Mouse (Mus musculus) liver, embryonic 11.5 days (tissue): ENCODE measurements around the gene Wdfy3. TPM values are rescaled to one million over a fixed set of nuclear protein-coding genes. Genes with fewer than 3 reads are reported as not detected.
A peak's percentile ranks its signal among the peaks of the same experiment; 100 is the strongest.

Source experiments
- ATAC-seq: fragments of 200-750 bp; cut with Nextera tagmentation; replicated peaks from 2 replicates; pipeline ENCODE4 v1.8.0; 2017; ENCODE audit warnings: moderate number of reproducible peaks, mild to moderate bottlenecking, moderate TSS enrichment, moderate library complexity; ENCODE audit not compliant: low FRiP score
- DNase-seq: peaks from one replicate; pipeline ENCODE4 v3.0.0-alpha.2; 2017; ENCODE audit warnings: low spot score
- H3K27ac ChIP-seq: fragments of 300-500 bp; sonication (generic); 2 replicates; pipeline ENCODE4 v1.5.1; 2014; ENCODE audit warnings: mild to moderate bottlenecking, low read depth, low read length, control low read depth
- H3K27me3 ChIP-seq: fragments of 300-500 bp; sonication (generic); replicated peaks from 2 replicates; pipeline ENCODE4 v1.6.1; 2014; ENCODE audit warnings: low read length, mixed read lengths; ENCODE audit not compliant: control insufficient read depth, insufficient read depth
- H3K36me3 ChIP-seq: fragments of 300-500 bp; sonication (generic); 2 replicates; pipeline ENCODE4 v1.6.1; 2014; ENCODE audit warnings: mild to moderate bottlenecking, low read length, moderate library complexity, mixed read lengths; ENCODE audit not compliant: control insufficient read depth, insufficient read depth
- H3K4me1 ChIP-seq: fragments of 300-500 bp; sonication (generic); replicated peaks from 2 replicates; pipeline ENCODE4 v1.6.1; 2014; ENCODE audit warnings: low read length, mixed read lengths; ENCODE audit not compliant: control insufficient read depth, insufficient read depth
- H3K4me2 ChIP-seq: fragments of 300-500 bp; sonication (generic); 2 replicates; pipeline ENCODE4 v1.6.1; 2014; ENCODE audit warnings: mild to moderate bottlenecking, control low read depth, moderate library complexity
- H3K4me3 ChIP-seq: fragments of 300-500 bp; sonication (generic); 2 replicates; pipeline ENCODE4 v1.5.1; 2014; ENCODE audit warnings: low read depth, low read length, control low read depth
- H3K9ac ChIP-seq: fragments of 300-500 bp; sonication (generic); 2 replicates; pipeline ENCODE4 v1.6.1; 2014; ENCODE audit warnings: low read depth, low read length, control low read depth
- H3K9me3 ChIP-seq: fragments of 300-500 bp; sonication (generic); 2 replicates; pipeline ENCODE4 v1.6.1; 2016; ENCODE audit warnings: low read length, inconsistent platforms, mixed read lengths; ENCODE audit not compliant: control insufficient read depth
- WGBS: fragments of 180-500 bp; shearing (Covaris S2); extraction: QIAGEN DNeasy Blood & Tissue Kit; methylation state at CpG from one replicate; pipeline ENCODE4 v1.1.7; 2014; 5-methylcytosine and 5-hydroxymethylcytosine counted together
- polyA plus RNA-seq: library from polyadenylated mRNA; unstranded; fragments of >200 nt; fragmentation: Nextera tagmentation; extraction: Ambion mirVana; gene quantifications from 2 replicates; pipeline ENCODE4 v1.2.1, GENCODE M21; 2014

Gene Wdfy3
- polyA plus RNA-seq, 1 experiment from 2014 or later, result 12.7 TPM

DNA sequence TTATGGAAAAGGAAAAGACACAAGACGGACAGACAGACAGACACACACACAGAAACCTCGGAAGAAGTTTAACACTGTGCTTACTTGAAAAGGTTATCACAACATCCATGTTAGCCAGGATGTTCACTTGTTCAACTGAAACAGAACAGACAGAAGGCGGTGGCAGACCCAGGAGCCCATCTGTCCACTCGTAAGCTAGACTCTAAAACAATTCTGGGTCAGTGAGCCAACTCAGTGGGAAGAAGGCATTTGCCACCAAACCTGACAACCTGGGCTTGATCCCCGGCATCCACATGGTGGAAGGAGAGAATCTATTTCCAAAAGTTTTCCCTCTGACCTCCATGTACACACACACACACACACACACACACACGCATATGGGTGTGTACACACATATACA is 237.7 kb downstream of the Wdfy3 start:
- no peak overlapping the region for H3K27ac ChIP-seq
- no peaks in the 10 kb centered on the region for H3K9me3 ChIP-seq
- WGBS, result 94% methylated on average over 6 of the region's 6 CpGs
- ATAC-seq (no peak), DNase-seq (no peak)
- H3K4me1 ChIP-seq, result peaks cover 2% of the 10 kb centered on the region
- no peaks in the 10 kb centered on the region for H3K27me3 ChIP-seq
- no peak overlapping the region for H3K9ac ChIP-seq
- H3K4me2 ChIP-seq, result no peak overlapping the region
- peaks cover 6% of the 10 kb centered on the region for H3K36me3 ChIP-seq
- H3K4me3 ChIP-seq, result no peak overlapping the region

DNA sequence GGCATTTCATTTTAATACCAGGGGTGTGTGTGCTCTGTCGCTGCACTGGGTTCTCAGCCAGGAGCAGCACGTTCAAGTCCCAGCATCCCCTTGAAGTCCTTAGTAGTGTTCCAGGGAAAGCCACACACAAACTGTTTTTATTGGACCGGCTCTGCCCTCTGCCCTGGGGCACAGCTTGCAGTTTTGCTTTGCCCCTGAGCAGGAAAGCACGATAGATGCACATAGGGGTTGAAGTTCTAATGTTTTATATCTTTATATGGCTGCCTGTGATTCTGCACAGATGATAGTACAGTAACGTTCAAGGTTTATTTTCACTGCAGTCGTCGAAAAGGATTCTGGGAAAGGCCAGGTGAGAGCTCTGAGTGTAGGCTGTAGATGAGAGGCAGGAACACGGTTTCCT is 239.5 kb downstream of the Wdfy3 start:
- WGBS, result 79% methylated on average over 8 of the region's 8 CpGs
- Histone ChIP-seq H3K9ac (no peak overlapping the region), H3K4me1 (peaks cover 8% of the 10 kb centered on the region), H3K4me3 (no peak overlapping the region), H3K27ac (no peak overlapping the region), H3K4me2 (no peak overlapping the region), H3K27me3 (no peaks in the 10 kb centered on the region), H3K9me3 (no peaks in the 10 kb centered on the region), H3K36me3 (peaks cover 6% of the 10 kb centered on the region)
- ATAC-seq, result no peak
- DNase-seq, result no peak

DNA sequence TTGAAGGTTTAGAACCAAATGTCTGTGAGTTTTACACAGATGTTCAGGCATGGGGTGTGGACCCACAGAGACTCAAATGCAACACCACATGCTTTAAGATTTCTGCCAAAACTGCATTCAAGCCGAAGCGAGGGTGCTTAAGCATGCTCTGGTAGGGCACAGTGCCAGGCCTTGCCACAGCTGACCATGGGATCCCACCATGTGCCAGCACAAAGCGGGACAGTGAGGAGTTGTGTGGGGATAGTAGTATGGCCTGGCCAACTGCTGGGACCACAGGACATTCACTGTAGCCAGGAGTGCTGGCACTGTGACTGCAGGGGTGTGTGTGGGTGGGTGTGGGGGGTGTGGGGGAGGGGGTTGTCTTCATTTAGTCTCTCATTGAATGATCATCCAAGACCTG is 240.8 kb downstream of the Wdfy3 start:
- H3K9ac ChIP-seq, result no peak overlapping the region
- no peak for DNase-seq
- H3K4me2 ChIP-seq, result no peak overlapping the region
- no peaks in the 10 kb centered on the region for H3K9me3 ChIP-seq
- WGBS, result 91% methylated on average over 3 of the region's 3 CpGs
- peaks cover 2% of the 10 kb centered on the region; the same call in 1 of the 2 replicates for H3K36me3 ChIP-seq
- peaks cover 8% of the 10 kb centered on the region for H3K4me1 ChIP-seq
- H3K4me3 ChIP-seq, result no peak overlapping the region
- no peak overlapping the region for H3K27ac ChIP-seq
- H3K27me3 ChIP-seq, result no peaks in the 10 kb centered on the region
- ATAC-seq, result no peak

DNA sequence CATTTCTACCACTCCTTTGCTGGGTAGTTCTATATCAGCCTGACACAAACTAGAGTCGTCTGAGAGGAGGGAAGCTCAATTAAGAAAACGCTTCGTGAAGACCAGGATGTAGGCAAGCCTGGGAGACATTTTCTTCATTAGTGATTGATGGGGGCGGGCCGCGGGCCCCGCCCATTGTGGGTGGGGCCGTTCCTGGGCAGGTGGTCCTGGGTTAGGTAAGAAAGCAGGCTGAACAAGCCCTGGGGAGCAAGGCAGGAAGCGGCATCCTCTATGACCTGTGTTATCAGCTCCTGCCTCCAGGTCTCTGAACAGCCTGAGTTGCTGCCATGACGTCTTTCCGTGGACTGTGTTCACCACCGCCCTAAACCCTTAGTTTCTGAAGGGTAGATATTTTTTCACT is 242.2 kb downstream of the Wdfy3 start:
- H3K27ac ChIP-seq, result no peak overlapping the region
- H3K36me3 ChIP-seq, result no peaks in the 10 kb centered on the region
- DNase-seq, result no peak
- H3K9me3 ChIP-seq, result no peaks in the 10 kb centered on the region
- peaks cover 8% of the 10 kb centered on the region for H3K4me1 ChIP-seq
- no peaks in the 10 kb centered on the region for H3K27me3 ChIP-seq
- H3K9ac ChIP-seq, result no peak overlapping the region
- no peak overlapping the region for H3K4me2 ChIP-seq
- 31% methylated on average over 12 of the region's 12 CpGs for WGBS
- no peak for ATAC-seq
- no peak overlapping the region for H3K4me3 ChIP-seq

DNA sequence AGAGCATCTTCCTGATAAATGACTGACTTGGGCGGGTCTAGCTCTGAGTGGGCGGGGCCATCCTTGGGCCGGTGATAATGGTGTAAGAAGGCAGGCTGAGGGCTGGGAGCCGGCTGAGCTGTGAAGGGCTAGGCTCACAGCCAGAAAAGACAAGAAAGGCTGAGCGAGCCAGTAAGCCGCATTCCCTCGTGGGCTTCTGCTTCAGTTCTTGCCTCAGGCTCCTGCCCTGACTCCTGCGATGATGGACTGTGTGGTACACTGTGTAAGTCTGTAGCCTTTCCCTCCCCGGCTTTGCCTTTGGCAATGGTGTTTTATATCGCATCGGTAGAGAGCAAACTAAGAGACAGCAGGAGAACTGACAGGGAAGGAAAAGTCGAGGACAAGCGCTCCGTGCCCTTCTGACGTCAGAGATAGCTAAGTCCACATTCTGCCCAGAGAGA is 243.2 kb downstream of the Wdfy3 start:
- Histone ChIP-seq H3K4me2 (peak overlapping the region; percentile 58), H3K9me3 (no peaks in the 10 kb centered on the region), H3K27me3 (no peaks in the 10 kb centered on the region), H3K4me1 (peaks cover 8% of the 10 kb centered on the region), H3K4me3 (peak overlapping the region; percentile 20; the same call in 1 of the 2 replicates), H3K9ac (no peak overlapping the region), H3K36me3 (no peaks in the 10 kb centered on the region), H3K27ac (no peak overlapping the region)
- peak; percentile 58 for DNase-seq
- WGBS, result 11% methylated on average over 15 of the region's 15 CpGs
- peak; percentile 87 for ATAC-seq

DNA sequence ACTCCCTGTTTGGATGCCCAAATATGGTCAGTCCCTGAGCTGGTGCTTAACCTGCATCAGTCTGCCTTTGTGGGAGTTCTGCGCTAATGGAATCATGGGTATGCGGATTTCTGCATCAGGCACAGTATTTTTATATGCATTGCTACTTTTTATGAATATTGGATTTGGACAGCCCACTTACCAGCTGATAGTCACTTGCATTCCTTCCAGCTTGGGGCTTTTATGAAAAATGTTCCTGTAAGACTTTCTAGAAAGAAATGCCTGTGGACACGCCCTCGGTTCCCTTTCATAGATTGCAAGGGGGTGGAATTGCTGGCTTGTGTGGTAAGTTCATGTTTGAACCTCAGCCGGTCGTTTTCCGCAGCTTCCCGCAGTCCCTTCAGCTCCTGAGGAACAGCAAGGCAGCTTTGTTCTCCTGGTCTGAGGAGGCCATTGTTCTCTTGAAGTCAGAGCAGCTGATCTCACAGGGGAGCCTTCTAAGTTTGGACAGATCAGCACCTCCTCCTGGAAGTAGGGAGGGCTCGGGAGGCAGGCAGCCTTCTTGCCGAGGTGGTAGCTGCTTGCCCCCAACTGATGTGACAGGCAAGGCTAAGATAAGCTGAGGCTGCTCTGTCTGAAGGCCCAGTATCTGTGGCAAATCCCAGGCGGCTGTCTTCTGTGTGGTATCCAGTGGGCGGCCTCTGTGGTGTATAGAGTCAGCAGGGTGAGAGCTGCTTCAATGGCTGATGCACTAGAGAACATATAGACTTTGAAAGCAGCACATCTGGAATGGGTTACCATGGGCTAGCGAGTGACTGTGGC is 244.4 kb downstream of the Wdfy3 start:
- 31% methylated on average over 13 of the region's 13 CpGs for WGBS
- Histone ChIP-seq H3K4me3 (no peak overlapping the region), H3K27me3 (no peaks in the 10 kb centered on the region), H3K4me1 (peaks cover 8% of the 10 kb centered on the region), H3K36me3 (no peaks in the 10 kb centered on the region), H3K4me2 (no peak overlapping the region), H3K27ac (no peak overlapping the region), H3K9me3 (no peaks in the 10 kb centered on the region), H3K9ac (no peak overlapping the region)
- DNase-seq, result no peak
- peak; percentile 62 for ATAC-seq

DNA sequence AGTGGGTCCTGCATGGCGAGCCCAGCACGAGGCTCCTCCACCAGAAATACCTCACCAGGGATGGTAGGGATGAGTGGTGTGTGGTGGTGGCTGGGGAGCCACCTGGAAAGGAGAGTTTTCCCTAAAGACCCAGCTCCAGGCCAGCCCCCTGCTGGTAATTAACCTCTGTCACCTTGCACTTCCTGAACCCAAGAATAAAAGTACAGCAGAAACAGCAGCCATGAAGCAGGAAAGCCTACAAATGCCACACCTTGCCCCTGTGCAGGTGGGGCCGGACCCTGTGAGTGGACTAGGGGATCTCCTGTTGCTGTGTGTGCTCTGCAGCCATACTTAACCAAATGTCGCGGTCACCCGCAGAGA is 247.4 kb downstream of the Wdfy3 start:
- 54% methylated on average over 6 of the region's 6 CpGs for WGBS

DNA sequence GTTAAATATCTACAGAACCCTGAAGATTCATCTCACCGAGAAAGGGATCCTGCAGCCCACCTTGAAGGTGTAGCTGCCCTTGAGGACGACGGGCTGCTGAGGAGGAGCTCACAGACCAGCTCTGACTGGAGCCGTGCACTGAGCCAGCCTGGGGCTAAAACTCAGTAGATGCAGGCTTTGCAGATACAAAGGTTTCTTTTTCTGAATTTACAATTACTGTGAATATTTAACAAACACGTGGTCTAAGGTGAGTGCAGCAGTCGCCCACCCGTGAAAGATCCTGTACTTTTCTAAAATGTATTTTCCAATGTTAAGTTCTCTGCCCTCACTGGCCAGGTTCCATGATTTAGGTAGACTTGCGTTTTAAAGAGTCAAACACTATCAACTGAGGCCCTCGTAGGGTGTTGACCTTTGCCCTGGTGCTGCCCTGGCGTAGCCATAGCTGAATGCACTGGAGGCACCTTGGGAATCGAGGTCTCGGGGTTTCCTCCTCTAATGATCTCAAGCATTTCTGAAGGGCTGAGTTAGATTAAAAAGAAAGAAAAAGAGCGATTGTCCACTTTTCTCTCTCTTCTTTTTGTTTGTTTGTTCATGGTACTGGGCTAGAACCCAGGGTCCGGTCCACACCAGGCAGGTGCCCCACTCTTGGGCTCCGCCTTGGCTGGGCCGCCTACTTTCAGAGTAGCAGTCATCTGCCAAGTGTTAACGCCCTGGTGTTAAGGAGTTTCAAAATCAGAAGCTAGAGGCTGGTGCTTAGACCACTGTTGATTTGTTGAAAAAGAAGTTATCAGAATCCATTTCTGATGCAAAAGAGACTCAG is 248.0 kb downstream of the Wdfy3 start:
- no peak overlapping the region for H3K4me3 ChIP-seq
- no peaks in the 10 kb centered on the region for H3K27me3 ChIP-seq
- WGBS, result 66% methylated on average over 17 of the region's 17 CpGs
- H3K9ac ChIP-seq, result no peak overlapping the region
- H3K36me3 ChIP-seq, result no peaks in the 10 kb centered on the region
- DNase-seq (no peak), ATAC-seq (no peak)
- H3K27ac ChIP-seq, result no peak overlapping the region
- H3K4me1 ChIP-seq, result peaks cover 5% of the 10 kb centered on the region; the same call in 1 of the 2 replicates
- H3K4me2 ChIP-seq, result no peak overlapping the region
- H3K9me3 ChIP-seq, result no peaks in the 10 kb centered on the region

More for the DNA sequence above, 247.4 kb downstream of the Wdfy3 start:
- DNase-seq (no peak), ATAC-seq (no peak)
- Histone ChIP-seq H3K27ac (no peak overlapping the region), H3K27me3 (no peaks in the 10 kb centered on the region), H3K4me1 (peaks cover 10% of the 10 kb centered on the region), H3K4me3 (no peak overlapping the region), H3K4me2 (no peak overlapping the region), H3K36me3 (no peaks in the 10 kb centered on the region), H3K9ac (no peak overlapping the region), H3K9me3 (no peaks in the 10 kb centered on the region)
